ENCODE assay signal across 1 mouse cellular context in the genomic region with DNA sequence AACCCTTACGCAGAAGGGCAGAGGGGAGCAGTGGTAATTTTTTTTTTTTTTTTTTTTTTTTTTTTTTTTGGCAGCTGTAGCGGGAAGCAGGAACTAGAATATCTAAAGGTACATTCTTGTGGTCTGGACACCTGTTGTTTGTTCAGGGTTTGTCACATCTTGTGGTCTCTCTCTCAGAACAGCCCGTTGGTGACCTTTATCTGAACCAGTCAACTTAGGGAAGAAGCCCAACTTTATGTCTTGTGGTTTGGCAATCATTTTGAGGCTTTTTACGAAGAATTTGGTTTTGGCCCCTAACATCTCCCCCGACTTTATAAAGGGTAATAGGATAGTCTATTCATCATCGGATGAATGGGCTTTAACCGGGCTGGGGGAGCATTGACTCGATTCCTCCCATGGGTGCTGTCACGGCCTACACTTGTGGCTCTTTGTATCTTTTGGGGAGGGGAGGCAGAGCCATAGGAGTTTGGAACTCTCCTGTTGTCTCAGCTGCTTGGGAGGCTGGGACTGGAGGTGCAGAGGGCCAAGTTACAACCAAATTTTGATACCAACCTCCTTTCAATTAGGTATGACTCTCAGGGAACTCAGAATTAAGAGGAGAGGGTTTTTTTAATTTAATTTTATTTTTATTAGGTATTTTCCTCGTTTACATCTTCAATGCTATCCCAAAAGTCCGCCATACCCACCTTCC.
A peak's percentile ranks its signal among the peaks of the same experiment; 100 is the strongest.
TF ChIP-seq lines count a peak whose summit lies in the region.

No protein-coding gene starts in this region.

TF ChIP-seq in CH12.LX, 34 proteins besides CTCF, POLR2A, EP300 and RAD21 (continued from another document):
- peak; percentile 52; the same call in 1 of the 2 replicates for TF ChIP-seq IRF4 (IDR thresholded peaks at IDR 0.05; ENCODE audit: low read depth, low read length)
- peak; percentile 47 for TF ChIP-seq BHLHE40 (IDR thresholded peaks at IDR 0.05; ENCODE audit: low read depth, low read length)
- TF ChIP-seq CHD2 (IDR thresholded peaks at IDR 0.05; ENCODE audit: low read length): peak; percentile 63; the same call in 1 of the 2 replicates
- peak; percentile 98 for TF ChIP-seq ZNF384 (IDR thresholded peaks at IDR 0.05; ENCODE audit: low read depth, low read length)
- TF ChIP-seq MEF2A (IDR thresholded peaks at IDR 0.05; ENCODE audit: borderline replicate concordance, low read depth, low read length): peak; percentile 63; the same call in 1 of the 2 replicates
- no peak for TF ChIP-seq KAT2A (IDR thresholded peaks at IDR 0.05; ENCODE audit: insufficient replicate concordance, low read length)
- TF ChIP-seq USF2 (conservative IDR thresholded peaks at IDR 0.05; ENCODE audit: low read depth, low read length): no peak
- no peak for TF ChIP-seq ZMIZ1 (IDR thresholded peaks at IDR 0.05; ENCODE audit: low read depth, low read length)
- no peak for TF ChIP-seq MAZ (IDR thresholded peaks at IDR 0.05; ENCODE audit: low read depth, low read length)
- peak; percentile 61 for TF ChIP-seq RCOR1 (conservative IDR thresholded peaks at IDR 0.05; ENCODE audit: low read depth, low read length)
- TF ChIP-seq JUND (conservative IDR thresholded peaks at IDR 0.05; ENCODE audit: low read depth, low read length): peak; percentile 58
- TF ChIP-seq MAX (IDR thresholded peaks at IDR 0.05; ENCODE audit: low read length): no peak
- TF ChIP-seq SMC3 (IDR thresholded peaks at IDR 0.05; ENCODE audit: low read depth, low read length): no peak
- no peak for TF ChIP-seq POLR2AphosphoS2 (IDR thresholded peaks at IDR 0.05; ENCODE audit: low read depth, low read length)
